Mouse (Mus musculus) liver, postnatal 0 days (tissue): Measurements from ENCODE around the gene Dmrtc2. TPM values are rescaled to one million over a fixed set of nuclear protein-coding genes. Genes with fewer than 3 reads are reported as not detected.
A peak's percentile ranks its signal among the peaks of the same experiment; 100 is the strongest.
"Not testable (repeated sequence)": the region's sequence is repeated elsewhere in the genome, so short reads cannot be mapped to it uniquely, and the experiment has no call there.

Experiments used
- ATAC-seq: fragments of 200-750 bp; cut with Nextera tagmentation; 2 replicates; pipeline ENCODE4 v1.8.0; 2017; ENCODE audit warnings: mild to moderate bottlenecking, moderate library complexity
- DNase-seq: peaks from one replicate; pipeline ENCODE4 v3.0.0-alpha.2; 2016
- H3K27ac ChIP-seq: fragments of 300-500 bp; sonication (generic); 2 replicates; pipeline ENCODE4 v1.5.1; 2014; ENCODE audit warnings: antibody characterized with exemption, moderate library complexity, mild to moderate bottlenecking, low read depth
- H3K27me3 ChIP-seq: fragments of 300-500 bp; sonication (generic); 2 replicates; pipeline ENCODE4 v1.6.1; 2014; ENCODE audit warnings: low read length, control low read depth, mixed read lengths; ENCODE audit not compliant: insufficient read depth
- H3K36me3 ChIP-seq: fragments of 300-500 bp; sonication (generic); replicated peaks from 2 replicates; pipeline ENCODE4 v1.6.1; 2014; ENCODE audit warnings: mild to moderate bottlenecking, control low read depth, low read length, moderate library complexity, mixed read lengths; ENCODE audit not compliant: insufficient read depth
- H3K4me1 ChIP-seq: fragments of 300-500 bp; sonication (generic); 2 replicates; pipeline ENCODE4 v1.6.1; 2014; ENCODE audit warnings: antibody characterized with exemption, mild to moderate bottlenecking, control low read depth; ENCODE audit not compliant: insufficient read depth
- H3K4me2 ChIP-seq: fragments of 300-500 bp; sonication (generic); 2 replicates; pipeline ENCODE4 v1.6.1; 2014; ENCODE audit warnings: low read depth, mild to moderate bottlenecking, low read length, moderate library complexity, mixed read lengths
- H3K4me3 ChIP-seq: fragments of 300-500 bp; sonication (generic); 2 replicates; pipeline ENCODE4 v1.5.1; 2014; ENCODE audit warnings: low read depth, low read length
- H3K9ac ChIP-seq: fragments of 300-500 bp; sonication (generic); replicated peaks from 2 replicates; pipeline ENCODE4 v1.6.1; 2014; ENCODE audit warnings: mild to moderate bottlenecking, moderate library complexity
- H3K9me3 ChIP-seq: fragments of 300-500 bp; sonication (generic); 2 replicates; pipeline ENCODE4 v1.6.1; 2016; ENCODE audit warnings: mild to moderate bottlenecking, control low read depth, low read length, mixed read lengths
- CTCF ChIP-seq: sonication (generic); IDR thresholded peaks from 2 replicates; pipeline ENCODE4 v1.5.1; 2016; ENCODE audit warnings: antibody characterized with exemption, low read depth
- EP300 ChIP-seq: IDR thresholded peaks from 2 replicates; pipeline ENCODE4 v1.6.1; 2016; ENCODE audit warnings: antibody characterized with exemption, low read depth, mild to moderate bottlenecking
- WGBS: fragments of 180-500 bp; shearing (Covaris S2); extraction: QIAGEN DNeasy Blood & Tissue Kit; methylation state at CpG from one replicate; pipeline ENCODE4 v1.1.7; 2014; ENCODE audit not compliant: insufficient replicate concordance; 5-methylcytosine and 5-hydroxymethylcytosine counted together
- polyA plus RNA-seq: library from polyadenylated mRNA; unstranded; fragments of >200 nt; fragmentation: Nextera tagmentation; extraction: Ambion mirVana; gene quantifications from 2 replicates; pipeline ENCODE4 v1.2.1, GENCODE M21; 2015

The Dmrtc2 gene
- not detected in 2 replicates for polyA plus RNA-seq

DNA sequence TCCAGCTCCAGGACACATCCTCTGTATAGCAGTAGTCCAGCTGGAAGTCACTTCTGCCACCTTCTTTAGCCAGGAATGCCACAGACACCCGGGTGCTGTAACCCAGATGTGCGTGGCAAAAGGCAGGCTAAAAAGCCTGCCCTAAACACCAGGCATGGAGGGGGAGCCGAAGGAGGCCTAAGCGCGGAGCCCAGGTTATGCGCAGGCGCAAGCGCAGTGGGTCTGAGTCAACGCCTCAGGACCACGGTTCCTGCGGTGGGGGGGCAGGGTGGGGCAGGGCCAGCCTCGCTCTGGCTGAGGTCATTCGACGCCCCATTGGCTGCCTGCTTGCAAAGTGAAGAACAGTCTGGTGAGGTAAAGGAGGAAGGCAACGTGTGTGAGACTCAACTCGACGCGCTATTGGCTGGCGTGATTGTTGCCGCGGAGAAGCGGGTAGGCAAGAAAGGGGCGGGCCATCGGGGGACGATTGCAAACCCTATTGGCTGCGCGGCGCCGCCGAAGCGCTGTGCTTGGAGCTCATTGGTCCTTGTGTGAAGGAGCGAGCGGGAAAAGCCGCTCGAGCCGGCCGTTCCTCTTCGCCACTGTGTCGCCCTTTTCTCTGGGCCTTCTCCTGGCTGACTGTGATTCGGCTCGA lies at the start of gene Dmrtc2, which contains the start of gene Lypd4:
TSS of gene Dmrtc2 (plus strand) at position 526 of the 634 bp plus-strand sequence.
TSS of gene Lypd4 (minus strand) at position 410 of the 634 bp plus-strand sequence.
- Histone ChIP-seq H3K27ac (no peak within 1 kb of the TSS), H3K4me3 (no peak within 1 kb of the TSS), H3K4me2 (no peak within 1 kb of the TSS), H3K9me3 (no peaks in the 10 kb centered on the region), H3K9ac (no peak within 1 kb of the TSS), H3K4me1 (no peaks in the 10 kb centered on the region), H3K27me3 (peaks cover 8% of the 10 kb centered on the region; the same call in 1 of the 2 replicates), H3K36me3 (no peaks in the 10 kb centered on the region)
- DNase-seq (no peak), ATAC-seq (no peak)
- WGBS, result 55% methylated on average over 41 of the region's 41 CpGs
- TF ChIP-seq CTCF, result no peak
- TF ChIP-seq EP300, result no peak

DNA sequence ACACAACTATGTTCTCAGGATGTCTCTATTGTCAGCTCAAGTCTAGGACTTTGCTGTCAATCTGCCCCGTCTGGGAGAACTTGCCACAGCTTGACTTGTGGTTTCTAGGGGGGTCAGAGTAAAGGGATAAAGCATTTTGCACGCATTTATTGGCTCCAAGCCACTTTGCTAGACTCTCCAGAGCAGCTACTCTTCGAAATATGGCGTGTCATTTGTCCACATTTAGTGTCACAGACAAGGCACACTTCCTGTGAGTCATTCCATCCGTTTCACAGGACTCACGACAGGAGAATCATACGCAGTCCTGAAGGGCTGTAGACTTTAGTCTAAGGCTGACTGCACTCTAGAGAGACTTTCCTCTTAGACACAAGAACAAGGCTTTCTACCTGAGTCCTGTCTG lies 45.4 kb upstream of the Dmrtc2 start:
- H3K9ac ChIP-seq, result no peak overlapping the region
- no peak overlapping the region for H3K4me3 ChIP-seq
- TF ChIP-seq EP300 (no peak), CTCF (no peak)
- no peak overlapping the region for H3K27ac ChIP-seq
- no peaks in the 10 kb centered on the region for H3K4me1 ChIP-seq
- no peaks in the 10 kb centered on the region for H3K9me3 ChIP-seq
- H3K27me3 ChIP-seq, result no peaks in the 10 kb centered on the region
- no peak for DNase-seq
- no peak for ATAC-seq
- H3K36me3 ChIP-seq, result no peaks in the 10 kb centered on the region
- H3K4me2 ChIP-seq, result no peak overlapping the region
- 28% methylated on average over 7 of the region's 7 CpGs for WGBS

DNA sequence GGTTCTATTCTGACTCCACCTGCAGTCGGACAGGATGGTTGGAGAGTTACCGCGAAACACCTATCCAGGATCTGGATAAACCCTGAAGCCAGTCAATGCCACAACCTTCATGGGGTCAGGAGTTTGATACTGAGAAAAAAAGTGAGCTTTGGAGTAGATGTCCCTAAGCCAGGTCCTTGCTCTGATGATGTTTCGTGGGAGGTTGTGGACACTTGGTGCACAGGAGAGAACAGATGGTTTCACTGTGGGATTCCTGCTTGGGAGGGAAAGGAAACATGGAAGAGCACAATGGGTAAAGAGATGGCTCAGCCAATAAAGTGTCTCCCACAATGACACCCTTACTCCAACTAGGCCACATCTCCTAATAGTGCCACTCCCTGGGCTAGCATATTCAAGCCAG lies 42.7 kb upstream of the Dmrtc2 start:
- H3K4me2 ChIP-seq, result no peak overlapping the region
- no peaks in the 10 kb centered on the region for H3K27me3 ChIP-seq
- WGBS, result 89% methylated on average over 4 of the region's 4 CpGs
- no peaks in the 10 kb centered on the region for H3K9me3 ChIP-seq
- ATAC-seq (no peak), DNase-seq (no peak)
- no peak overlapping the region for H3K4me3 ChIP-seq
- H3K9ac ChIP-seq, result no peak overlapping the region
- TF ChIP-seq EP300 (no peak), CTCF (no peak)
- H3K27ac ChIP-seq, result no peak overlapping the region
- H3K4me1 ChIP-seq, result no peaks in the 10 kb centered on the region
- no peaks in the 10 kb centered on the region for H3K36me3 ChIP-seq

DNA sequence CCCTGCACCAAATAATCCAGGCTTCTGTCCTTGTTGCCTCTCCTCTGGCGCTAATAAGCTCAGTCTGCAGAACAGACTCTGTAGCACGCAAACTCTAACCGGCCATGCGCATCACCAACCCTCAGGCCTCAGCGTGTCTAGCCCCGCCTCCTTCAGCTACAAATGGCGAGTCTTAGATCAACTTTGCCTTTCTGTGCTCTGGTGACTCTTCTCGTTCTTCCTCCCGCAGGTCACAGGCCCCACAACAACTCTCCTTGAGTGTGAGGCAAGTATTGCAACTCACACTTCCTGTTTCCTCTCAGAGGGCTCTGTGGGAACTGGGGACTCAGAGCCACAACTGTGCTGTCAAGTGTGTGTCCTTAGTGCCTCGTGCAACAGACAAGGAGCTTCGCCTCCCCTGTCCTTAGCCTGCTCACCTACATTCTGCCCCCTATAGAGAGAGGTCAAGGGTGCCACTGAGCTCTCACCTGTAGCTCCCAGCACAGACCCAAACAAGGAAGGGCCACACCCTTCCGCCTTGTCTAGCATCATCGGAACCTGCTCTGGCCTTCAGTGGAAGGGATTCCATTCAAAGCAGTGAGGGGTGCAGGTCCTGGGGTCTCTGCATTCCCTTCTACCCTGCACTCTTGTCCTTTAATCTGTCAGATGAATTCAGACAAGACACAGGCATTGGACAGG lies 31.0 kb upstream of the Dmrtc2 start:
- DNase-seq, result peak; percentile 40
- H3K36me3 ChIP-seq, H3K27me3 ChIP-seq, H3K9me3 ChIP-seq, H3K4me2 ChIP-seq, H3K4me1 ChIP-seq, H3K9ac ChIP-seq, H3K4me3 ChIP-seq: not testable (repeated sequence)
- H3K27ac ChIP-seq, result peak overlapping the region; percentile 71
- 37% methylated on average over 12 of the region's 13 CpGs for WGBS
- peak; percentile 69 for ATAC-seq

DNA sequence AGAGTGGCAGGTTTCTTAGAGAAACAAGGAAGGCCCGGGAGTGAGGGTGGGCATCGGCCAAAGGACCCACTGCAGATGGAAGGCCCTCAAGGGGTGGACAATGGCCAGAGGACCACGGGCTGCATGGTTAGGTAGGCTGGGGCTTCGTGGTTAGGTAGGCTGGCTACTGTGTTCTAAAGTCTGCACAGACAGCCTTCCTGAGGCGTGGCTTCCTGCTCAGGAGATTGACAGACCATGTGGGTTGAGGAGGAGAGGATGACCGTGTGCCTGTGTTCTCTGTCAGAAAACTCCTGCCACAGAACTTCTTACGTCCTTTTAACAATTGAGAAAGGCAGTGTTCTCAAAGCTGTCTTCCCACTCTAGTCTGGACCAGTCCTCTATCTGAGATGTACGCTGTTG lies 30.4 kb upstream of the Dmrtc2 start:
- Histone ChIP-seq H3K27me3 (no peaks in the 10 kb centered on the region), H3K36me3 (no peaks in the 10 kb centered on the region), H3K9ac (no peak overlapping the region), H3K4me2 (no peak overlapping the region), H3K4me3 (no peak overlapping the region), H3K4me1 (0 out of 2 replicates have a peak, but pooled peaks cover 3% of the 10 kb centered on the region), H3K9me3 (no peaks in the 10 kb centered on the region), H3K27ac (peak overlapping the region; percentile 71)
- peak; percentile 32; the same call in 1 of the 2 replicates for ATAC-seq
- TF ChIP-seq CTCF (no peak), EP300 (no peak)
- 41% methylated on average over 8 of the region's 8 CpGs for WGBS
- DNase-seq, result no peak

DNA sequence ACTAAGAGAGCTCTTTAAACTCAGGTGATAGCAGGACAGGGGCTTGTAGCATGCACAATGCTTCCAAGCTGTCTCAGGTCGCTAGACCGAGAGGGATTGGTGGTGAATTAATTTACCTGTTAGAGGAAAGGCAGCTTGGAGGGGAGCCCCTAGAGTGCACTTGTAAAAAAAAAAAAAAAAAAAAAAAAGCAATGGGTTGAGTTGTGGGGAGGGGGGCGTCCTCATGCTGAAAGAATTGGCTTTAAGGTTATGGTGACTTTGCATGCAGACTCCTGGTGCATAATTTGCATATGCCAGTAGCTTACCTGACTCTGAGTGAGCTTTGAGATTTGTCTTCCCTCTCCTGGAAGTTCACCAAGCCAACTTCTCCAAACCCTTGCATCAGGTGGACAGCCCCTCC lies 29.5 kb upstream of the Dmrtc2 start:
- no peak for TF ChIP-seq CTCF
- no peak for TF ChIP-seq EP300
- peaks cover 3% of the 10 kb centered on the region; the same call in 1 of the 2 replicates for H3K4me1 ChIP-seq
- no peaks in the 10 kb centered on the region for H3K36me3 ChIP-seq
- ATAC-seq, result no peak
- H3K27ac ChIP-seq, result no peak overlapping the region
- no peak overlapping the region for H3K4me2 ChIP-seq
- no peak for DNase-seq
- H3K9me3 ChIP-seq, result no peaks in the 10 kb centered on the region
- H3K4me3 ChIP-seq, result no peak overlapping the region
- no peaks in the 10 kb centered on the region for H3K27me3 ChIP-seq
- 69% methylated on average over 3 of the region's 3 CpGs for WGBS
- H3K9ac ChIP-seq, result no peak overlapping the region
